Mouse (Mus musculus) erythroid progenitor cell, adult 5-6 weeks (primary cell): ENCODE data around the gene Amotl2. TPM values are rescaled to one million over a fixed set of nuclear protein-coding genes. Genes with fewer than 3 reads are reported as not detected.

ENCODE experiments used
- ATAC-seq: replicated peaks from 2 replicates; pipeline ENCODE4 v1.8.0; 2016; ENCODE audit warnings: moderate number of reproducible peaks, mild to moderate bottlenecking, moderate TSS enrichment, inconsistent platforms; ENCODE audit not compliant: poor library complexity, low FRiP score, severe bottlenecking
- total RNA-seq, 2 experiments: library from RNA; stranded (forward) in 1 of 2; stranded (reverse) in 1 of 2; fragments of 150-400 nt in 1 of 2; fragments of 186-747, 209-891 nt in 1 of 2; gene quantifications; 2 replicates each; pipeline versions ENCODE4 v1.2.3 to v1.2.4; 2015 to 2017; ENCODE audit warnings: low replicate concordance in 2 of 2

Amotl2 gene
- total RNA-seq (2015; ENCODE audit: low replicate concordance) (not detected in 2 replicates), total RNA-seq (2017; ENCODE audit: low replicate concordance) (0.39 and 11.4 TPM in 2 replicates)

DNA sequence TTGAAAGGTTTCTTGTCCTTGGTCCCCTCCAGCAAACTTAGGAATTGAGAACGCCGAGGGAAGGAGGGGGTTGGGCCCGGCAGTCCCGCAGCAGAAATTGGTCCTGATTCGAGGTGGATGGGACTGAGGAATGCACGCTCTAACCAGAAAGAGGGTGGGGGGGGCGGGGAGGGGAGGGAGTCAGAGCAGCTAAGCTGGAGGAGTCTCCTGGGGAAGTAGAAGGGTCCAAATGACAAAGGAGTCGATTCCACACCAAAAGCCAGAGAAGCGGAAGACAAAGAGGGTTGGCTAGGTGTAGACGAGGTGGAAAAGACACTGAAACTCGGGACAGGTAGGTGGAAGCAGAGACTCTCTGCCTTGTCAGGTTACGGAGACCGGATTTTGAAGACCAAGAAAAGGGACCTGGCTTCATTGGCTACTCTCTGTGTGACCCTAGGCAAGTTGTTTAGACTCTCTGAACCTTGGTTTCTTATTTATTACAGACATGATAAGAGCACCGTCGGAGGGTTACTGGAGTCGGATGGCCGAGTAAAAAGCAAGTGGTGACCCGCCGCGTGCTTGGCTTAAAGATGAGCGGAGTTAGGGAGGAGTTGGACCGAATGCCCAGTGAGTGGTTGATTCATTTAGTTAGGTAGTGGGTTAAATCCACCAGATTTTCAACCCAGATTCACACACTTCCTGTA, at the start of gene Amotl2:
Gene Amotl2 (plus strand): TSS at position 192 of the 683 bp plus-strand sequence.
- ATAC-seq: no peak

DNA sequence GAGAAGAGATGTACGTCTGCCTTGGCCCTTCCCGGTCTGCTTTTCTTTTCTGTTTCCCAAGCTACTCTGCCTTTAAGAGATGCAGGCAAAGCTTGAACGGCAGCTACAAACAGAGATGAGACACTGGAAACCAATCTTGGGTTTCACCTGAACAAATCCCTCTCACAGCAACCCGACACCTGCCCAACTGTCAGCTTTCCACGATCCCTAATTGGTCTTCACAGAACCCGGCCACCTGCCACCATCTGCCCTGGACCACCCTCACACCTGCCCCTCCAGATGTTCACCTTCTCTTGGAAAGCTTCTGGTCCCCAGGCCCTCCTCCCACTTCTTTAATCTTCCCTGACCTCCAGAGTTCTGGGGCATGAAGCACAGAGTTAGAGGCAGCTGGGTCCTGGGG, 48.4 kb upstream of the Amotl2 start:
- ATAC-seq: no peak

DNA sequence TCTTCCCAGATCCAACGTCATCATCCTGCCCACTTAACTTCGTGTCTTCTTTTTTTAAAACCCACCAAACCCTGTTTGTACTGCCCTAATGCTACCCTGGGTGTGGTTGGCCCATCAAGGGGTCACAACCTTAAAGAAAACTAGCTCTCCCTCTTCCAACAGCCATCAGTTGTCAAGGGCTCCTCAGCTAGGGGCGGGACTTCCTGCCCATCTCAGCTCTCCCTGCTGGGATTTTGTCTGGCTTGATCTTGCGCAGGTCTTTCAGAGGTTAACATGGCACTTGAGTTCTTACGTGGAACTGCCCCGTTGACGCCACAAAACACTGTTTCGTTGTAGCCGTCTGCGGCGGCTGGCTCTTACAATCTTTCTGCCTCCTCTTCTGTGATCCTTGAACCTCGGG, 47.6 kb upstream of the Amotl2 start:
- no peak for ATAC-seq

DNA sequence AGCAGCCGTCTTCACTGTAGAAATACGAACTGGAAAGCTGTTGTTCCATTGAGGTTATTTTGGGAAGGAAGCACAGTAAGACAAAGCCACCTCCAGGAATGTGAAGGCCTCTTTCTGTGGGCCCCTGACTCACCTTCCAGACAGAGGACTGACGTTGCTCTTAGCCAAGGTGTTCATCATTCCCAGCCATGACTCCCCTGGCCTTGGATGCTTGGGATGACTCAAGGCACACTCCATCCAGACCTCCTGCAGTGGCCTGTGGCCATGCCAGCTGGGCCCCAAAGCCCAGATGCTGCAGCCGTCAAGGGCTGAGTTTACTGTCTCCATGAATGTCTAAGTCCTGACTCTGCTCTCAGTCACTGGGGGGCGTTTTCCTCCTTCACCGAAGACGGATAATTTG, 43.1 kb upstream of the Amotl2 start:
- ATAC-seq: no peak

DNA sequence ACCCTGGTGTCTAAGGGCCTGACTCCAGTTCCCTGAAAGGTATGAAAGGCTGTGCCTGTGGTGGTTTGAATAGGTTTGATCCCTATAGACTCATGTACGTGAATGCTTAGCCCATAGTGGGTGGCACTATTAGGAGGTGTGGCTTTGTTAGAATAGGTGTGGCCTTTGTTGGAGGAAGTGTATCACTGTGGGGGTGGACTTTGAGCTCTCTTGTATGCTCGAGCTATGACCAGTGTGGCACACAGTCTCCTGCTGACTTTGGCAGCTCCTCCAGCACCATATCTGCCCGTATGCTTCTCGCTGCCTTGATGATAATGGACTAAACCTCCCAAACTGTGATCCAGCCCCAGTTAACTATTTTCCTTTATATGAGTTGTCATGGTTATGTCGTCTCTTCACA, 40.5 kb upstream of the Amotl2 start:
- ATAC-seq: no peak

DNA sequence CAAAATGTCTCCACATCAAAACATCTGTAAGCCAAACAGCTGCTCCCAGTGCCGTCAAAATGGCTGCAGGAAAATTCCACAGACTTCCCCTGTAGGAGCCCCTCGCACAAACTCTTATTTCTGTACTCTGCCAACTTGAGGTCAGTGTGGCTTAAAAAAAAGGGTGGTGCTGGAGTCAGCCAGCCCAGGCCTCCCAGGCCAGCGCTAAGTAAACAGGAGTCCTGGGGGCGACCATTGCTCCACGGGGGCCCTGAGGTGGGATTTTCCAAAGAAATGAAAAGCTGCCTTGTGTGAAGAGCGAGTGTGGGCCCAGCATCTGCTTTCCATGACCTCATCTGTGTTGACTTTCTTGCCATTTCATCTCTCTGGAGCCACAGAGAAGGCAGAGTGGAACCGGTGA, 35.0 kb upstream of the Amotl2 start:
- ATAC-seq: no peak

DNA sequence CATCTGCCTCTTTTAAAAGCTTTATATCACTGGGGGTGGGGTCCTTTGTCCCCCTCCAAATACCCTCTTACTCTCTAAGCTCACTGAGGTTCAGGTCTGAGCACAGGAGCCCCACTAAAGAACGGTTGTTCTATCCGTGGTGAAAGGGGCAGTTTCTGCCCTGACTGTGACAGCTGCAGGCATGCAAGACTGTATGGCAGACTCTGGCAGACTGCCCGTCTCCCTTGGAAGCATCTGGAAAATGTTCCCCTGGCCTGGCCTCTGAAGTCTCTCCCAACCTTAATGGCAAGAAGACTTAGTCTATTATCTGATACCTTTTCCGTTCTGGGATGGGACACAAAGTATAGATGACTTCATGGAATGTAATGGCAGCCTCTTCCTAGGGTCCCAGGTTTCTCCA, 28.5 kb upstream of the Amotl2 start:
- ATAC-seq: no peak

DNA sequence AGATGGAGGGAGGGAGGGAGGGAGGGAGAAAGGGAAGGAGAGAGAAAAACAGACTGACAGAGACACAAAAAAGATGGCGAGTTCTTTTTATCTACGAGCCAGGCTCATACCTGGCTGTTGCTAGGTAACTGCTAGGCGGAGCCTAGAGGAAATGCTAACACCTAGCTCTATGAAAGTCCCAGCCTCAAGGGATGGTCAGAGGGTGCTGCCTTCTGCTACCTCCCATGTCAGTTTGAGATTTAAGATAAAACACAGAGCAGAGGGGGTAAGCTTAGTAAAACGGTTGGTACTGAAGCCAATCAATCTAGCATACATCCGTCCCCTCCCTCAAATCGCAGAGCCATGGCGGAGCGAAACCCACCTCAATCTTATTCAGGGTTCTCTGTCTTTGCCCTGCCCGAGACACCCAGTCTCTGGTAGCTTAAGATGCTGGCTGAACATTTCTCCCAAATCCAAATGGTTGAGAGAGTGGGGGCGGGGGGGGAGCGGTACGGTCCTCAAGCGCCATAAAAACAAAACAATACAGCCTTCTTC, 27.0 kb upstream of the Amotl2 start:
- ATAC-seq: no peak

DNA sequence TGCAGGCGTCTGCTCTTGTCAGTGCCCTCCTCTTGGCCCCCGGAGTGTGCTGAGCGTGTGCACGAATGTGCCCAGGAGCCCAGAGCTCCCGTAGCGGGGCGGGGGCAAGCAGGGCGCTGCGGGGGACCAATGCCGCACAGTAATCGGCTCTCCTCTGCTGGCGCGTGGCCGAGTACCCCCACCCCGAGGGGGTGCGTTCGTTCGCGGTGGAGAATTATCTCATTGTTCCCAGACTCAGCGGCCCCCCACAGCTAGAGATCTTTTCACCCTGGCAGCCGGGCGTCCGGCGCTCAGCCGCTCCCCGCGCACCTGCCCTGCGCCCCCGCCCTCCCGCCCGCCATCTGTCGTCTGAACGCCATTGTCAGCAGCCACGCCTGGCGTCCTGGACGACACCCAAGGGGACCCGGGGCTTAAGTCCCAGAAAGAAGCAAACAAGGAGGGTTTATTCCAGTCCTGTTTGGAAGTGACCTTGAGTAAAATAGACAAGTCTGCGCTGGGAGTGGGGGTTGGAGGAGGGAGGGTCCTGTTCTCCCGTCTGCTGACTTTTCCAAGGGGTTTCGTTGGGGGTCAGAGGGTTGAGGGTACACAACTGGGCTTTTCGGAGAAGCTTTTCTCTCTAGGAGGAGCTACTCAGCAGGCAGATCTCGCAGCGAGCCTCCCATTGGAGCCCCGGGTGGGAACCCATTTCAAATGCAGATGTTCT, 26.4 kb upstream of the Amotl2 start:
- no peak for ATAC-seq

DNA sequence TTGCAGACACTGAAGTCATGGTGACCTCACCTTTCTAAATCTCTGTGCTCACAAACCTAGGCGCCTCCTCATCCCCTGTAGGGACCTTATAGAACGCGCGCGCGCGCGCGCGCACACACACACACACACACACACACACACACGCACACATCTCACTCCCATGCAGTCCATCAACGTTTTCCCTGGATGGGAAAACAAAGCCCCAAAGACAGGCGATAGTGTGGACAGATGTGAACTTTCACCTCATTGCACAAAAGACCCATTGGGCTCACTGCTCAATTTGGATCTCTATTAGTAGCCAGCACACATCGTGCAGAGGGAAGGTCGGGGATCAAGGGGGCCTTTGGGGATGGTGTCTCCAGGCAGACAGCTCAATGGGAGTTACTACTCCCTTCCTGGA, 25.6 kb upstream of the Amotl2 start:
- ATAC-seq: no peak

DNA sequence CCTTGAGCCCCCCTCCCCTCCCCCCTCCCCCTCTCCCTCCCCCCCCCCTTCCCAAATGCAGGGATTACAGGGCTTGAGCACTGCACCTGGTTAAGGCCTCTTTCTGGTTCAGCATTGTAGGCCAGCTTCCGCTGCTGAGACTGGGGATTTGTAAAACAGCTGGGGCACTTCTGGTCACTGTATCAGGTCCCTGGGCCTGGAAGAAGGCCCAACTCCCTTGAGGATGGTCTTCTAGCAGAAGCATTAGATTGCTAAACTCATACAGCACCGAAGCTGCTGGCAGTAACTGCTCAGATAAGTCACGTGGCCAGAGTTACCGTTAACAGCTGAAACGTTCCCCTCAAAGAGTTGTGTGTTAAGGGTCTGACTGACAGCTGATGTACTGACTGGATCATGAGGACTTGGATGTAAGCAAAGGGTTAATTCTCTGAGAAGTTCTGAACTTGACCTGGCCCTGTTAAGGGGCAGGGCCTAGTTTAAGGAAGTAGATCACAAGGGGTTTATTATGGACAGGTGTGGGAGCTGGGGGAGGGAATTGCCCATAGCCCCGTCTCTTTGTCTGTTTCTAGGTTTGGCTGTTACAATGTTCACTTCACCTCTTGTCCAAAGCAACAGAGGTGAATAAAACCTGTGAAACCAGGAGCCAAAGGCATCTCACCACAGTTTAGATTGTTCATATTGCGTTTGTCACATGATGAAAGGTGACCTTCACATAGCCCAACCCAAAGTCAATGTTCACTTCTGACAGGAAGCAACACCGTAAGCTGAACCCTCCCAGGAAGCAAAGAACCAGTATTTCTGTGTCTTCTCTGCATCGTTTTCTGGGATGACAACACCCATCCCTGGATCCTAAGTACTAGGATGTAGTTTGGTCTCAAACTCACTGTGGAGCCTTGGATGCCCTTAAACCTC, 23.7 kb upstream of the Amotl2 start:
- ATAC-seq: no peak

DNA sequence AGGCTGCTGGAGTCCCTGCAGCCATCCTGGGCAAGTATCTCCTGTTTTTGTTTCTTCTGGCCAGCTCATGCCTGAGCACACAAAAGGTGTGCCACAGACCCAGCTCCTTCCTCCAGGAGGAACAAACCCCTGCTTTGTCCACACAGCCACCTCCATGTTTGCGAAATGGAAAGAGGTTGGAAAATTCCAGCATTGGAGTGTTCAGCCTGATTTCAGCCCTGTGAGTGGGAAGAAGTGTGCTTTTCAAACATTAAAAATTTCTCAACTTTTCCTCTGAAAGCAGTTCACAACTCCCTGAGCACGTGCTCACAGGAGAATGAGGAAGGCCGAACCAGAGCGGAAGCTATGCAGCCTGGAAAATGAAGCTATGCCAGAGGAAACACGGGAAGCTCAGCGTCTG, 15.4 kb upstream of the Amotl2 start:
- ATAC-seq: no peak

DNA sequence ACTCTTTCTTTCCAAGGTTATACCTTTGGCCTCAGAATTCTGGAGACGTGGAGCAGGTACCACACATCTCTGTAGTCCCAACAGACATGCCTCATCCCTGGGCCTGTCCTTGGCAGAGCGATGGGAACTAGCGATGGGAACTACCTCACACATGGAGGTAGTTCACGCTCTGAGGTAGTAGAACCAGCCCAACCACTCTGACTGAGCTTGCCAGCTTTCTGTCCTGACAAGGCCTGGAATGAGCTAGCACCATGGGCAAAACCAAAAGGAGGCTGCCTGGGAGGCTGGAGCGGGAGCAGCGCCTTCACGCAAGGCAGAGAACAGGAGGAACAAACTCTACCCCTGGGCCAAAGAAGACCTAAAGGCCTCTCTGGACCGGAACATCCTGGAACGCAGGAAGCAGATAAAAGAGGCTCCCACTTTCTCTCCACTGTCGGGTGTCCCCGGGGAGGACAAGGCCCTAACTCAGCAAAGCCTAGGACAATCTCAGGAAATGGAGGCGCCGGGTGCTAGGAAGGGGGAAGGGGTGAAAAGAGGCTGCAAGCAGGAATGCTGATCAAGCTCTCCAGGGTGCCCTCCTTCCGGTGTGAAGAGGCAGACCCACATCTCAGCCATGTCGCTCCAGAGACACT, 6.9 kb upstream of the Amotl2 start:
- no peak for ATAC-seq

DNA sequence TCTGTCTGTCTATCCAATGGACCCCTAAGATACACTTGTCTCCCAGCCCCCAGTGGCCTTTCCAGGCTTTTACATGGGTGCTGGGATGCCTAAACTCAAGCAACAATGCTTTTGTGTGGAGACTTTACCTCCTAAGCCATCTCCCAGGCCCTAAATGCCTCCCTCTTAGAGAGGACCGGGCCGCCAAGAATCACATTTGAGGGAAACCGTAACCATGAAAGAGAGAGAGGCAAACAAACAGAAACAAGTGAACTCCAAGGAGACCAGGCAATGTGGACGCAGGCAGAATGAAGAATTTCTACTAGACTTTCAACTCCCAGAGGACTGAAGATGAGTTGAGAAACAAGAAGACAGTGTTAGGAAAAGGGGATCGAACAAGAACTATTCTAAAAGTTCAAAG, 6.0 kb upstream of the Amotl2 start:
- no peak for ATAC-seq

DNA sequence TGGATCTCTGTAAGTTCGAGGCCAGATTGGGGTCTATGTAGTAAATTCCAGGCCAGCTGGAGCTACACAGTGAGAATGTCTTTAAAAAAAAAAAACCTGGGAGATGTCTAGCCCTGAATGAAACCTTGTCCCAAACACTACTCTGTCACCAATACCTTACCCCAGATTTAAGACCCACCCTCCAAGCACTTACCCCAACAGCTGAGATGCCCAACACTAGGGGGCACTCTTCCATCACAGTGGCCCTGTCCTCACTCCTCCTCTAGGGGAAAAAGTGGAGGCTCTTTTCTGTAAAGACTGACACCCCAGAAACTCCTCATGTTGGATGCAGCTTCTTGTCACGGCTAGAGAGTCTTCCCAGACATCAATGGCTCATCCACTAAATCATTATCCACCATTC, 2.7 kb upstream of the Amotl2 start:
- no peak for ATAC-seq

DNA sequence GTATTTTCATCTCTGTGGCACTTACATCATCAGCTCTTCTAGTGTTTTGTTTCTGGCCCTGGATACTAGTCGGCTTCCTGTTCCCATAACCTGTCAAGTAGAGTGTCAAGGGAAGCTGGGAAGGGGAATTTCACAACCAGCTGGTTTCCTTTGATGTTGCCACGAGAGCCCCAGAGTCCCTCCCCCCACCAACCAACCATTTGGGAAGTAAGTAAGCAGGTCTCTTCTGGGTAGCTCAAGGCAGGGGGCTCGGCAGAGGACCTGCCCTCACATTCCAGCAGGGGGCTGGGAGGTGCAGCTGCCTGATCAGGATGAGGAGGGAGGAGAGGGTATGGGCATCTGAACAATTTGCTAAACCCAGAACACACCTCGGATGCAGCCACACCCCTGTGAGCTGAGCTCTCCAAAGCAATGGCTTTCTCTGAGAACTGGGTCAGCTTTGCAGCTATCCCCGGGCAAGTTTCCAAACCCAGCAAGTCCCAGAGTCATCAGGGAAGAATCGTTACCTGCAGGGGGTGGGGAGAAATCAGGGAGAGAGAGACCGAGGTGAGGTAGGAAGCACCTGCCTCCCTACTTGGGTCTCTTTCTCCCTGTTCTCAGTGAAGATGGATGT, 1.5 kb upstream of the Amotl2 start:
- no peak for ATAC-seq

DNA sequence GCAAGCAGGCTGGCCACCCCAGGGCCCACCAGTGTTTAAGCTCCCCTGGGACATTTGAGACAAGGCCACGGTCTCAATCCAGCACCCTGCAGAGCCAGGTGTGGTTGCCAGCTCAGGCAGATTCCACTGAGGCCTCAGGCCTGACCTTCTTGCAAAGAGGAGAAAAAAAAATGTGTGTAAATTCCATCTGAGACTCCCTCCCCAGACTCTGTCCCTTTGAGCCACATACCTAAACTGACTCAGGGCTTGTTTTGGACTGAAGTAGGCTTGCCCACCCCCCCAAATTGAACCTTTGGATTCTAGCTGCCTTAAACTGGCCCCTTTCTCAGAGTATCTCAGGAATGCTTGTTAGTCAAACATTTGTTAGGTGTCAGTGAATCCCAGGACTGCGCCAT, 969 bp upstream of the Amotl2 start:
- no peak for ATAC-seq

DNA sequence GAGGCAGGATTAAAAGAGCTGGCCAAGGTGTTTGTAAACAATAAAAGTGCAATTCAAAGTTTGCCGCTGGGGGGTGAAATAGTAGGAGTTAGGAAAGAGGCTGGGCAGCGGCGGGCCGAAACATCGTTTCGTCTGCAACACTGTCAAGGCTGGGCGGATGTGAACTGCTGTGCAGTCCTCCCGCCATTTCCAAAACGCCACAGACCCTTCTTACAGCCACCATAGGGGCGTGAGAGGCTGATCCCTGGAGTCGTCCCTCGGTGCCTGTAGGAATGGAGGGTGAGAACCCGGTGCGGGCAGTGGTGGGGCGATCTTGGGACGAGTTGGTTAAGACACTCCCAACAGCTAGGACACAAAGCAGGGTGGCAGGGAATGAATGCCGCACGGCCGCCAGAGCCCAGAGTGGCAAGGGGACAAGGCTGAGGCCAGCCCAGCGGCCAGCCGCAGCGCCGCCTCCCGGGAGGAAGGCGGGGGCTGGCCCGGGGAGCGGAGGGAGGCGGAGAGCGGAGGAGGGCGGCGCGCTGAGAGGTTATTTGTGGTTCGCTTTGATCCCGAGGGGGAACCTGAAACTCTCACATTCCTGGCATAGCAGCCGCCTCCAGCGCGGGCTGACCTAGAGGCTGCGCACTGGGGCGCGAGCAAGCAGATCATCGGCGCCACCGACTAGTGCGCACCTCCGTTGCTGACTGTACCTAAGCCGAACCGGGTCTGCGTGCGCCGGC, 853 bp downstream of the Amotl2 start:
- ATAC-seq: no peak
